Mouse (Mus musculus): ENCODE results near the gene Wfdc3.
A peak's percentile ranks its signal among the peaks of the same experiment; 100 is the strongest.

Wfdc3 gene

DNA sequence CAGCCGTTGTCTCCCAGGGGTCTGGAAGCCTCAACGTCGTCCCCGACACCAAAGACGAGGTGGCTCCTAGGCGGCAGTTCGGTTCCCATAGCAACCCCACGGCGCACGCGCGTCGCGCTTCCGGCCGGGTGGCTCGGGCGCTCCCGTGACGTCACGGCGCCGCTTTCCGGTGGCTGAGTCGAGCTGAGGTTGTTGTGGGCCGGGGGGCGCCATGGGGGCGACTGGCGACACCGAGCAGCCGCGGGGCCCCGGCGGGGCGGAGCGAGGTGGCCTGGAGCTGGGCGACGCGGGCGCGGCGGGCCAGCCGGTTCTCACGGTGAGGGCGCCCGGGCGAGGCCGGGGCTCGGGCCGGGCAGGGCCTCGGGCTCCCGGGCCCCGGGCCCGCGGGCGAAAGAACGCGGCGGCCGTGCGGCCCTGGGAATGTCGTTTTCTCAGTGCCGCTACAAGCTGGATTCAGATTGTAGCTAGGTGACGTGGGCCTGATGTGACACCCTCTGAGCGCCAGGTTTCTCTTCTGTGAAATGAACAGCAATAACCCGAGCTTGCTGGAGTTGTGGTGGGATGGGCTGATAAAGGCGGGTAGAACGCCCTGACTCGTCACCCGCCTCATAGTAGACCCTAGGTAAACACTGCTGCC, at the start of gene Wfdc3, which contains the start of gene Dnttip1:
TSS of gene Wfdc3 (minus strand) at position 89 of the 637 bp plus-strand sequence.
TSS of gene Dnttip1 (plus strand) at position 141 of the 637 bp plus-strand sequence.
- DNase-seq = peak; percentile 95

DNA sequence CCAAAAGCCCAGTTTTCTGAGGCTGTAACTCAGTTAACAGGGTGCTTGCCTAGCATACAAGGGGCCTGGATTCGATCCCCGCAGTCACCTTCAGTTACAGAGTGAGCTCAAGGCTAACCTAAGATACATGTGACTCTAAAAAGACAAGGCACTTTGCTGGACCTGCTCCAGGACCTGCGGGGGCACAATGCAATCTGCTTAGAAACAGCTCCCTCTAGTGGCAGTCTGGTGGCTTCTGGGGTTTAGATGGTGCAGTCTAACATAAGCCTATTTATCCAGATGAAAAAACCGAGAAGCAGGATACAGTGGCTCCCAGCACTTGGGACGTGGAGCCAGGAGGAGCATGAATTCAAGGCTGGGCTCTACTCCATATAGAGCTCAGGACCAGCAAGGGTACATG, 48.6 kb upstream of the Wfdc3 start:
- peak; percentile 73 for DNase-seq

DNA sequence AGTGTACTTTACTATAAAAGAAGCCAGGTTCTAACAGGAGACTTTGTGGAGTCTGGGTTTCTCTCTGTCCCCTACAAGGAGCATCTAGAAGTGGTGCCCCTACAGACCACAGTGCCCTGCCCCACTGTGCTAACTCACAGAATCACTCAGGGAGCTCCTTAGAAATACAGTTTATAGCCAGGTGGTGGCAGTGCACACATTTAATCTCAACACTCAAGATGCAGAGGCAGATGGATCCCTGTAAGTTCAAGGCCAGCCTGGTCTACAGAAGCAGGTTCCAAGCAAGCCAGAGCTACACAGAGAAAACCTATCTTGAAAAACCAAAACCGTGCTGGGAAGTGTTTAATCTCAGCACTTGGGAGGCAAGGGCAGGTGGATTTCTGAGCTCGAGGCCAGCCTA, 48.0 kb upstream of the Wfdc3 start:
- DNase-seq = no peak

DNA sequence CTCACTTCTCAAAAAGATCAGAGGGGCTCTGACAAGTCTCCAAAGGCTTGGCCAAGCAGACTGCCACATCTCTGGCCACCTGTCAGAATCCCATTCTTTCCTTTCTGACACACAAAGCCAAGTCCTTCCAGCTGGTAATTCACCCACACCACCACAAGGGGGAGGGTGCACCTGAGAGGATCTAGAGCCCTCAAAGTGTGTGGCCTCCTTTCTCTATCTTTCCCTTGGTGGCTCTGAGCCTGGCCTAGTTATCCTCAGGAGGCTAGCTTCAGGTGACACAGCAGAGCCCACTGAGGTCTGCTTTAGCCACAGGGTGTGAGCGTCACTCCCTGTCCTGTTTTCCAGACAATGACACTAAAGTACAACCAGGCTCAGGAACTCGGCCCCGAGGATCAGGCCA, 47.5 kb upstream of the Wfdc3 start:
- no peak for DNase-seq

DNA sequence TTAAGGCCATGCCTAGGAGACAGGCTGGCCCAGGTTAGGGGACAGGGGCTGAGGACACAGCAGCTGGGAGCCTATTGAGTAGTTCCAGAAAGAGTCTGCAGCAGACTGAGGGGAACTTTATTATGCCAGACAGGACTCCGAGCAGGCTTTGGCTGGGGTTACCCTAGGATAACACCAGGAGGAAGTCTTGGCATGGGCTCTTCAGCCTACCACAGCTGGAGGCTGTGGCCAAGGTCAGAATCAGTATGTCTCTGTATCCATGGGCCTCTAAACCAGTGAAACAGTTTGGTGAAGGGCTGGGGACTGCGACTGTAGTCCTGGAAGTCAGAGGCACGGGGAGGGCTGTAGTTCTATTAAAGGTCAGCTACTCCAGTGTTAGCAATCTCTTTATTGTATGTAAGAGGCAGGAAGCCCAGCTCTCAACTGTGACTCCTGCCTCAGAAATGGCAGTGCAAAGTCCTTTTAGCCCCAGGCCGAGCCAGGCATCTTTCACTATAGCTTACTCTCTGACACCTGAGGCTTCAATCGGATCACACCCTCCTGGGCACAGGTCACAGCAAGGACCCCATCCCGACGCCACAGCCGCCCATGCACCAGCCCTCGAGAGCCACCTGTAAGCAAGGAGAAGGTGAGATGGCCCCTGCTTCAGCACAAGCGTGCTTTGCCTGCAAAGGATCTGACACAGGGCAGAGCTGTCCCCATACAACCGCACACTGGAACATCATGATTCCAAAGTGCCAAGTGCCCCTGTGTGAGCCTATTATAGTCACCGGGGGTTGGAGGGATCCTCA, 46.9 kb upstream of the Wfdc3 start:
- DNase-seq = no peak

DNA sequence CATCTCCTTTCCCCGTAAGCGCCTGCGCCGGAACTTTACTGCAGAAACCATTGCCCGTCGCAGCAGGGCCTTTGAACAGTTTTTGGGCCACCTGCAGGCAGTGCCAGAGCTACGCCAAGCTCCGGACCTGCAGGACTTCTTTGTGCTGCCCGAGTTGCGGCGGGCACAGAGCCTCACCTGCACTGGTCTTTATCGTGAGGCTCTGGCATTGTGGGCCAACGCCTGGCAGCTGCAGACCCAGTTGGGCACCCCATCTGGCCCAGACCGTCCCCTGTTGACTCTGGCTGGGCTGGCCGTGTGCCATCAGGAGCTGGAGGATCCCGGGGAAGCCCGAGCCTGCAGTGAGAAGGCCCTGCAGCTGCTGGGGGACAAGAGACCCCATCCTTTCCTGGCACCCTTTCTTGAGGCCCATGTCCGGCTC, 46.1 kb upstream of the Wfdc3 start:
- no peak for DNase-seq

DNA sequence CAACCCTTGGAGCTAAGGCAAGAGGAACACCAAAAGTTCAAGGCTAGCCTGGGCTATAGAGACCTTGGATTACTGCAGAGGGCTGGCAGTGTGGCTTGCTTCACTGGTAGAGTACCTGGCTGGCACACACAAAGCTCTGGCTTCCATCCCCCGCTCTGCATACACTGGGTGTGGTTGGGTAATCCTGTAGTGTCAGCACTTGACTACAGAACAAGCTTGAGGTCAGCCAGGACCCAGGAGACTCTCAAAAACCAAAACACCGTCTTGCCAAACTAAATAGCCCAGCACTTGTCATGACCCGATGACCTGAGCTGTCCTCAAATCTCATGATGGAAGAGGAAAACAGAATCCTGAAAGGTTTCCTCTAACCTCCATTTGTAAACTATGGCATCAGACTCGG, 44.7 kb upstream of the Wfdc3 start:
- no peak for DNase-seq

DNA sequence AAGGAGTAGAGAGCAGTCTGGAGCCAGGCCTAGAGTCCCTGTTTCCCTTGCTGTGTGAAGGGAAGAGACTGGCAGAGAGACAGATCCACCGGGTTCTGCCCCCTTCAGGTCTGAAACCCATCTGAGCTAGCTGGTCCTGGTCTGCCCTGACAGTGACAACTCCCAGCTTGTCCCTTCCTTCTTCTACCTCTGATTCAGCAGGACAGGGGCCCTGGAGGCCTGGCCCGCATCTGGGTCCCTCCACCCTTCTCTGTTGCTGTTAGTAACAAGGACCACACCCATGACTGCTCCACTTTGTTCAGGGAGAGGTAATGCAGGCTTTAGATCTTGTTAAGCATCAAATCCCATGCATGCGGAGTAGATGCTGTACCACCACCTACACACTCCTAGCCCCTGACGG, 42.7 kb upstream of the Wfdc3 start:
- DNase-seq = no peak

DNA sequence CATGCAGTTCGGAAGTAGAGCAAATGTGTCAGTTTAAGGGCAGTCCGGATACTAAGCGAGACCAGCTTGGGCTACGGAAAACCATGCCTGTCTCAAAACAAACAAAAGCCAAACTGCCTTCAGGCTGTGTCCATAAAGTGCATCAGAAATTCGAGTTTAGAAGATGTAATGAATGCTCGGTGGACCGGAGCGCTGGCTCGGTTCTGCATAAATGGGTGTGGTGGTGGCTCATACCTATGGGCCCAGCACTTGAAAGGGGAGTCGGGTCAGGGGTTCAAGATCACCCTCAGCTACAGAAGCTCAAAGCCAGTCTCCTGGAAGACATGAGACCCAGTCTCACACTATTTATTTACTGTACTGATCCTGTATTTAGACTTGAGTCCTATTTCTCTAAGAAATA, 42.0 kb upstream of the Wfdc3 start:
- no peak for DNase-seq

DNA sequence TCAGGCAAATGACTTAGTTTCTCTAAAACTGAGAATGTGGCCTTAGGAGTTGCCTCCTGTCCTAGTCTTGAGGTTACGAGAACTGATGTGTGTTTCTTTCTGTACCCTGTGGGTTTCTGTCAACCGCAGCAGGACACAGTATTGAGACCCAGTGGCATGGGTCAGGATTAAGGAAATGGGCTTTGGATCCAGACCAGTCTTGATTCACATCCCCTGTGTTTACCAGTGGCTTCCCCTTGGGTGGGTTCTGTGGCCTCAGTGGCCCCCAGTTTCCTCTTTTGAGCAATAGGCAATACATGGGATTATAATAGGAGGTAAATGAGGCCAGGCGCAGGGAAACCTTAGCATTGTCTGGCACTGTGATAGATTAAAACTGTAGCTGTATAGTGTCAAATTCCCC, 41.3 kb upstream of the Wfdc3 start:
- DNase-seq = no peak

DNA sequence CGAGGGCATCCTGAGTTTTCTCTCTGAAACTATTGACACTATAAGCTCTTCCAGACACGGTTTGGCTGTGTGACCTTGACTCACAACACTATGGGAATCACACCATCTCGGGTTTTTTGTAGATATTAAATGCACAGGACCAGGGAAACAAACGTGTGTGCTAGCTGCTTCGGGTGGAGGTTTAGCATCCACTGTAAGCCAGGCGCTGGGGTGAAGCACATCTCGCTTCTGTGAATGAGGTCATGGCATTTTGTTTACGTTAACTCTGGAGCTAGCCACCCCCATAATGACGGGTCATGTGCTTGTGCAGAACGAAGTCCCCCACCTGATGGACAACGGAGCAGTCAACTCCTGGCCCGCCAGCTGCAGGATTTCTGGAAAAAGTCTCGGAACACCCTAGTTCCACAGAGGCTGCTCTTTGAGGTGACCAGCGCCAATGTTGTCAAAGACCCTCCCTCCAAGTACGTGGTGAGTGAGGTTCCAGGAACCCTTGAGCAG, 40.7 kb upstream of the Wfdc3 start:
- DNase-seq = no peak

DNA sequence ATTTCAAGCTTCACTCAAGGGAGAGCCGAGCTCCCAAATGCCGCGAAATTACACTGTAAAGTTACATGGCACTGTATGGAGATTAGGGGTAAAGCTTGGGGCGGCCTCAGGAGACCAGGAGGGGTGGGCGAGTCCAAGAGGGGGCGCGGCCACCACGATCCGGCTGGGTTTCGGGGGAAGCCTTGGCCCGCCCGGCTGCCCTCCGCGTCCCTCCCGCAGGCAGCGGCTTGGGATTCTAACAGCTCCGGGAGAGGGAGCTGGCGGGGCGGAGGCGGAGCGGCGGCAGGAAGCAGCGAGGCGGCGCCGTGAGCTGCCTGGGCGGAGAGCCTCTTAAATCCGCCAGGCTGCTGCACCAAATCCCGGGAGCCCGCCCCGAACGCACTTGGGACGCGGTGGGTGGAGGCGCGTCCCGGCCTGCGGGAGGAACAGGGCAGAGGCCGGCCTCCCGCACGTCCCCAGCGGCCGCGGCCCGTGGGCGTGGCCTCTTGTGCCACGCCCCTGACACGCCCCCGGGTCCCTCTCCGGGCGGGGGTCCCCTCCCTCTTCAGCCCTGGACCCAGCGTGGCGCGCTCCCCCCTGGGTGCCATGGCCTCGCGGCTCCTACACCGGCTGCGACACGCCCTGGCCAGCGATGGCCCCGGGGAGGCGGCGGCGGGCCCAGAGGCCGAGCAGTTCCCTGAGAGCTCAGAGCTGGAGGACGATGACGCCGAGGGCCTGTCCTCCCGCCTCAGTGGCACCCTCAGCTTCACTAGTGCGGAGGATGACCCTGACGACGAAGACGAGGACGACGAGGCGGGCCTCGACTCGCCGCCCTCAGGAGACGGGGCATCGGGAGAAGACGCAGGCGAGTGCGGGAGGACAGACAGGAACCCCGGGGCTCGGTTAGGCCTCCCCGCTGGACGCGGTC, 40.0 kb upstream of the Wfdc3 start, which contains the start of gene Snx21:
TSS of gene Snx21 (plus strand) at position 343 of the 907 bp plus-strand sequence.
- DNase-seq = peak; percentile 87

DNA sequence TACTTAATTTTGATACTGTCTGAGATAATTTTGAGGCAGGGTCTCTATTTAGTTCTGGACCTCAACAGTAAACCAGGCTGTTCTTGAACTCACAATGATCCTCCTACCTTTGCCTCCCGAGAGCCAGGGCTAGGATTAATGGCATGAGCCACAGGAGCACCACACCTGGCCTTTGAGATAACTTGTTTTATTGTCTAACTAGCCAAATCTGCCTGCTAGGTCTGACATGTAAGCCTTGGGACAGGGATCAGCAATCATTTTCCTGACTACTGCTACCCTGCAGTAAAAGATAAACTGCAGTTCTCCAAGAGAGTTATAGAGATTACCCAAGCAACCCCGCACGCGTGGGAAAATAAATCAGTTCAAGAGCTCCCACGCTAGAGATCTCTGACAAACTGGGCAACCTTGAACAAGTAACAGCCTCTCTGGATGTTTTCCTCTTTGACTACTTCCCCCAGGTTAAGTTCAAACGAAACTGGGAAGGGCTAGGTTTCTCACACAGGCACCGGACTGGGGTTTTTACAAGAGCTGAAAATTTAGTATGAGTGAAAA, 39.2 kb upstream of the Wfdc3 start:
- DNase-seq = no peak

DNA sequence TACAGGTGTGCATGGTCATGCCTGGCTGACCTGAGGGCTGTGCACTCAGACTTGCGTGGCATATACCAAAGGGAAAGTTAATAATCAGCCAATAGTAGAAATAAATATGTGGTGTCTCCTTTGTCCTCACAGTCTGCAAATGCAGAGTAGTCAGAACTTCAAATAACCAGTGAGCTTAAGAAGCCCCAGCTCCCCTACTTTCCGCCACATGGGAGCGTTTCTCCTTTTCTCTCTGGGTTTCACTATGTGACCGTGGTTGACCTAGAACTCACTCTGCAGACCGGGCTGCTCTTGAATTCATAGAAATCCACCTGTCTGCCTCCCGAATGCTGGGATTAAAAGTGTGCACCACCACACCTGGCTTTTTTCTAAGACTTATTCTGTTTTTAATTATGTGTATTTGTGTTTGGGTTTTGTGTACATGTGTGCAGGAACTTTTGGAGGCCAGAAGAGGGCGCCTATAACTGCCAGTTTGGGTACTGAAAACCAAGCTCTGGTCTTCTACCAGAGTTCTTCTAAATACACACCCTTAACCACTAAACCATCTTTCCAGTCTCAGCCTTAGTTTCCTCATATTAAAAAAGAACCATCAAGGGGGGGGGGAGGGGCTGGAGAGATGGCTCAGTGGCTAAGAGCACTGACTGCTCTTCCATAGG, 38.3 kb upstream of the Wfdc3 start:
- no peak for DNase-seq

DNA sequence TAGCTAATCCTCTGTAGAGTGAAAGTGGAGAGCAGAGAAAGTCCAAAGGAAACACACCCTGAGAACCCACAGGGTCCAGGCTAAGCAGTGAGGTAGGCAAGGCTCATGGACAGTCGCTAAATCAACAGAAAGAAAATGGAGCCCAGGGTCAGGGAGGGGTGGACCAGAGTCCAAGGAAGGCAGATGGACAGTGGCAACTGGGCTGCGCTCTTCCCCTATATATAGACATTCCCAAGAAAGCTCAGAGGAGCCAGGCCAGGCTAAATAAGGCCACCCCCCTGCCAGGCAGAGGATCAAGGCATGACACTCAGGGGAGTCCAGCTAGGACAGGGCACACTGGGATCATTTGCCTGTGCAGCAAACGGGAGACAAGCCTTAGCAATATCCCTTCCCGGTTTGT, 36.1 kb upstream of the Wfdc3 start:
- no peak for DNase-seq

DNA sequence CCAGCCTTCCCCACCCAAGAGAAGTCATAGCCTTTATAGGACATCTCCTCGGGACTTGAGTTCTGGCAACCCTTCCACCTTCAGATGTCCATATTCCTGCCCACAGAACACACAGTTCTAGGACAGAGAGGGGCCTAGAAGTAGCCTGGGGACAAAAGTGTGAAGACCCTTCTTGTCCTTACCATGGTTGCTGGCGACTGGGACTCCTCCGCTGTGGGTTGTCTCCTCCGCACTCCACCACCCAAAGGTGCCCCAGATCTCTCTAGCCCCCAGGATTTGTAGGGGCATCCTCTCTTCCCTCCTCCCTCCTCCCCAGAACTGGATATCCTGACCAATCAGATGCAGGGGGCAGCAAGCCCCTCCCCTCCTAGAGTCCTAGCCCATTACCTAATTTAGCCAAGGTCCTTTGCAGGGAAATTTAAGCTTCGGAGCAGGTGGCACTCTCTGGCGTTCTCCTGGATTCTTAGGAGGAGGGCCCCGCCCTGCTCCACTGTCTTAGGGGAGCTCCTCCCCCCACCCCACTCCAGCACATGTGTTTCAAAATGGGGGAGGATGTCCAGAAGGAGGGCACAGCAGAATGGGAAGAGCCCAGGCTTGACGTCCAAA, 33.9 kb upstream of the Wfdc3 start, which contains the start of gene Tnnc2:
TSS of gene Tnnc2 (minus strand) at position 487 of the 606 bp plus-strand sequence.
- DNase-seq = no peak

DNA sequence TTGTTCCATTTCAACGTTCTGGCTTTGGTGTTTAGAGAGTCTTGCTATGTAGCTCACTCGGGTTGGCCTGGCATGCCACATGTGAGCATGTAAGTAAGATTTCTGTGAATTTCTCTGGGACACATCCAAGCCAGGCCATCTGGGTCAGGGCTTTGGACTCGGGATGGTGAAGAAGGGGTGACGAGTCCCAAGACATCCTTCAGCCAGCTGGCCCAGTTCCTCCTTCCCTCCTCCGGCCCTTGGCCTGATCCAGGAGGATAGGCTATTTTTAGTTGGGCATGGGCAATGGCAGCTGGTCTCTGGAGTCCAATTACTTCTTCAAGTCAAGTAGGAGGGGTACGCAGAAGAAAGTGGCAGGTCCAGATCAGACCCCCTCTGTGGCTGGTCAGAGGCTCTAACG, 33.1 kb upstream of the Wfdc3 start:
- no peak for DNase-seq

DNA sequence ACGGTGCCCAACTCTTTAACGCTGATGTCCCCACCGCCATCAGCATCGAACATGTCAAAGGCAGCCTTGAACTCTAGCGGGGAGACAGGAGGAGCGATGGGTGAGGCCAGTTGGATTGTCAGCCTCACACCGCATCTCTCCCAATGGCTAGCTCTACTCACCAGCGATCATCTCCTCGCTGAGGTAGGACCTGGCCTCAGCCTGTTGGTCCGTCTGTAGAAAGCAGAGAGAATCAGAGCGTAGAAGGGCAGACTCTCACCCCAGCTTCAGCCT, 32.2 kb upstream of the Wfdc3 start:
- no peak for DNase-seq

DNA sequence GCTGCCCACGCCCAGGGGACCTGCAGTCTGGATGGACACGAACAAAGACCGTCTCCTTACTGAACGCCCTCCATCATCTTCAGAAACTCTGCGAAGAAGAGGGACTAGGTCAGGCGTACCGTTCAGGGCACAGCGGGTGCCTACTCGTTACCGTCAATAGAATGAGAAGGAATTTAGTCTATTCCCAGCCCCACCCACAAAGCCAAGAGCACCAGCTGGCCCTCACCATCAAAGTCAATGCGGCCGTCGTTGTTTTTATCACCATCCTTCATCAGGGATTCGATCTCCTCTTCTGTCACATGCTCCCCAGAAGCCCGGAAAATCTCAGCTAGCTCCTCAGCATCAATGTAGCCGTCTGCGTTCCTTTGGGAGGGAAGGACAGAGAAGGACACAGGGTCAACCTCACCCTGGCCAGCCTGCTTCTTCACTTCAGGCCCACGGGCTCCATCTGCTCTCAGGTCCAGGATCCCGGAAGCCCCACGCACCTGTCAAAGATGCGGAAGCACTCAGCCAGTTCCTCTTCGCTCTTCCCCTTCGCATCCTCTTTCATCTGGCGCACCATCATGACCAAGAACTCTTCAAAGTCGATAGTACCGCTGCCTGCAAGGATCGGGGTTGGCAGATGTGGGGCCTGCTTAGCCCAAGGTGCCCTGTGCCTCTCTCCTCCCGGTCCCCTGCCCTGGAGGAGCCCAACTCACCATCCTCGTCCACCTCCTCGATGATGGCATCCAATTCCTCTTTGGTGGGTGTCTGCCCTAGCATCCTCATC, 31.7 kb upstream of the Wfdc3 start:
- DNase-seq = no peak

DNA sequence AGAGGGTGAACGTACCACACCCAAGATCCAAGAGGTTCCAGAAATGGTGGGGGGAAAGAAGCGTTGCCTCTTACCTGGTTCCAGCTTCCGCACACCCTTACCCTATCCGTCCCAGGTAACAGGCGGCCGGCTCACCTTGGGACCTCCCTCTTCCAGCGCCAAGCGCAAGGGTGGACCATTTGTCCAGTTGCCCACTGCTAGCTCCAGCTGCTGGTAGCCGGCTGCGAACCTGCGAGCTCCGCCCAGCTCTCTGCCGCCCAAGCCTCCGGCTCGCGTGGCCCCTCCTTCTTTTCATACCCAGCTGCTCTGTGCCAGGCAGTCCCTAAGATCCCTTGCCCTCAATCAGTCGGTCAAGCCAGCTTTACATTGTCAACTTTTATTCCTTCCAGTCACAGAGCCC, 31.1 kb upstream of the Wfdc3 start:
- no peak for DNase-seq

DNA sequence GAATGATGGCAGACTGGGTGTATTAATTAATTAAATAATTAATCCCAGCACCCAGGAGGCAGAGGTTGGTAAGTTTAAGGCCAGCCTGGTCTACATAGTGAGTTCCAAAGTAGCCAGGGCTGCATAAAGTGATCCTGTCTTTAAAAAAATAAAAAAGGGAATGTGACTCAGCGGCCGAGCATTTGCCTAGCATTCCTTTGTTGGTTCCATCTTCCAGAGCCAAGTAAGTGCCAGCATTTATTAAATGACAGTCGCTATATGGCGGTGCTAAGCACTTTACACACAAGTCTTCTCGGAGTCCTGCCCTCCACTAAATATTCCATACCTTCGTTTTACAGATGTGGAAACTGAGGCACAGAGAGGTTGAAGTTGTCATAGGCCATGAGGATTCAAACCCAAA, 30.4 kb upstream of the Wfdc3 start:
- DNase-seq = no peak
